Mouse (Mus musculus) retina, postnatal 1 day (tissue): ENCODE results near the gene Fbxl8.
"Not testable (repeated sequence)": the region's sequence is repeated elsewhere in the genome, so short reads cannot be mapped to it uniquely, and the experiment has no call there.

Experiments
- DNase-seq: peaks from one replicate; pipeline ENCODE4 v3.0.0-alpha.2; 2012

Gene Fbxl8

DNA sequence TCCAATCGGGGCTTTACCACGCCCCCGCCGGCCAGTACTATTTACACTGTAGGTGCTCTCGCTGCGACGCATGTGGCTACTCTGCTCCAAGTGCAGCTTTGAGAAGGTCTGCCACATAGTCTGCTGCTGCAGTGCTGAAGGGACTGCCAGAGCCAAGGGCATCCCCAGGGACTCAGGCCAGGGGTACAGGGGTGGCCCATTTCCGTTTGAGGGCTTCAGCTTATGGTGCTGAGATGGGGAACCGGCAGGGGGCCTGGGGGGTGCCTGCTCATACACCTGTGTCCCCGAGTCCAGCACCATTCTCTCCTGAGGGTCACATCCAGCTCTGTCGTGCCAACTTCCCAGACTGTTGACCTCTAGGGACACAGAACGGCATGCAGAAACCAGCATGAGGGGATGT is 21.1 kb downstream of the Fbxl8 start:
- no peak for DNase-seq

DNA sequence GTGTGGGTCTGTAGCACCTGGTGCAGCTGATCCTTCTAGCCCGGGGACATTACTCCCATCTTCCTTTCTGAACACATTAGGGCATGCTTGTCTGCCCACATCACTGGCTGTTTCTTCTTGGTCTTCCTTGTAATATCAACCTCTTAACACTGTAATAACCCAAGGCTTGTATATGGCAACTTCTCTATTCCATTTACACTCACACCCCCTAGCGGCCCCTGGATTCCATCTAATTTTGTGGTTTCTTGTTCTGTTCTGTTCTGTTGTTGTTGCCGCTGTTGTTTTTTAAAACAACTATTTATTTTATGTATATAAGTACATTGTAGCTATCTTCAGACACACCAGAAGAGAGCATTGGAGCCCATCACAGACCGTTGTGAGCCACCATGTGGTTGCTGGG is 22.5 kb downstream of the Fbxl8 start:
- peak; percentile 47 for DNase-seq

DNA sequence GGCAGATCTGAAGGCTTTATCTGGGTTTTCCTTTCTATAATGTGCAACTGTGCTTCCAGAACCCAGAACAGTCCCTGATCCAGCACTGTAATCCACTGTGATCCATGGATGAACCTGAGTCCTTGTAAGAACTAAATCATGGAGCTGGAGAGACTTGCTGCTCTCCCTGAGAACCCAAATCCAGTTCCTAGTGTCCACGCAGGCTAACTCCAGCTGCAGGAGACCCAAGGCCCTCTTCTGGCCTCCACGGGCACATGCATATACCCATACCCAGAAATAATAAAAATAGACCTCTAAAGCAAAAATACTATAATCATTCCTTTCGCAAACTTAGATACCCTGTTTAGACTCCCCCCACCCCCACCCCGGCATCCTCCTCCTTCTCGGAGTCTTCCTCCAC is 23.8 kb downstream of the Fbxl8 start:
- no peak for DNase-seq

DNA sequence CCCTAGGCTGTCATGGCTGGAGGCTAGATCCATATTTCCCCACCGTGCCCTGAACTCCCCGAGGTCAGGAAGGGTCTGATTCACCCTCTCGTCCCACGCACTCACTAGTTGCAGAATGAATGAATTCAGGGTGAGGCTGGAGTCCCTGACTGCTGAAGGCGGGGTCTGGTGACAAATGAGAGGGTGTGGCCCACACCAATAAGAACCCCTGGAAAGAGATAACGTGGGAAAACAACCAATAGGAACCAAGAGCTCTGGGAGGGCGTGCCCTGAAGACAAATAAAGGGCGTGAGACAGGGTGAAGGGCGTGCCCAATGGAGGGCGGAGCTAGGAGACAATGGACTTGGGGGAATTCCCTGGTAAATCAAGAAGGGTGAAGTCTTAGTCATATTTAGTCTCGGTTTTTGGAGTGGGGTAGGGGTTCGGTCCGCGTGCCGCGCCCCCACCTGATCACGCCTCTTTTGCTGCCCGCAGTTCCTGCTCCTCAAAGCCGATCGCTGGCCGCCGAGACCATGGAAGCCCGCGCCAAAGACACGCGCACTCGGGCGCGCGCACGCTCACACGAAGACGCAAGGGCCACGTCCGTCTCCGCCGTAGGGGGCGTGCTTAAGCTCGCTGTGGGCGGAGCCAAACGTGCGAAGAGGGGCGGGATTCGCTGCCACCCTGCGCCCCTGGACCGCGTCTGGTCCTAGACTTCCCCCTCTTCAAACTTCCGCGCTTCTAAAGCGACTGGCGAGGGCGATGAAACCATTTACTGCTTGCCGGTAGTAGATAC is 24.7 kb downstream of the Fbxl8 start:
- DNase-seq: peak; percentile 98

DNA sequence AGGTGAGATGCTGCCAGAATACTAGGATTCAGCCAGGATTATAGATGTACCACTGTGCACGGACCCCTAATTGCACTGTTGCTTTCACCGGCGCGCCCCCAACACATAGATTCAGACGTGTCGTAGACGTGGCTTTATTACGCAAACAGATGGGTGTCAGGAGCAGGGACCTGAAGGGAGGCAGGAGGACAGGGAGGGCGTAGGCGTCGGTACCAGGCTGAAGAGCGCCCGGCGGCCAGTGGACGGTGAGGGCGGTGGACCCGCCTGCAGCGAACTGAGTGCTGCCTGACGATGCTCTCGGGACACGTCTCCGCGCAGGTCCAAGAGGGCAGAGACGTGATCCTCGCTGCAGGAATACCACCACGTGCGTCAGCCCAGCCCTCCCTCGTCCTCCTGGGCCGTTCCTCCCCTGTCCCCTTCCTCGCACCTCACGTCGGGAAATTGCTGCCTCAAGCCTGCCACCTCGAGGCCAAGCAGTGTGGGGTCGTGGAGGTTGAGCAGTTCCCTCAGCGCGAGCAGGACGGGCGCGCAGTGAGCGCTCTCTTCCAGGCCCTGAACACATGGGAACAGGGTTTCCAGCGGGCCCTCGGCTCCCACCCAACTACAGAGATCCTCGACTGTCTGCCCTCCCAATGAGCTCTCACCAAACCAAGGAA is 25.5 kb downstream of the Fbxl8 start, which contains the start of gene 4931428F04Rik:
4931428F04Rik (minus strand) TSS at position 60 of the 656 bp plus-strand sequence.
- peak; percentile 82 for DNase-seq

DNA sequence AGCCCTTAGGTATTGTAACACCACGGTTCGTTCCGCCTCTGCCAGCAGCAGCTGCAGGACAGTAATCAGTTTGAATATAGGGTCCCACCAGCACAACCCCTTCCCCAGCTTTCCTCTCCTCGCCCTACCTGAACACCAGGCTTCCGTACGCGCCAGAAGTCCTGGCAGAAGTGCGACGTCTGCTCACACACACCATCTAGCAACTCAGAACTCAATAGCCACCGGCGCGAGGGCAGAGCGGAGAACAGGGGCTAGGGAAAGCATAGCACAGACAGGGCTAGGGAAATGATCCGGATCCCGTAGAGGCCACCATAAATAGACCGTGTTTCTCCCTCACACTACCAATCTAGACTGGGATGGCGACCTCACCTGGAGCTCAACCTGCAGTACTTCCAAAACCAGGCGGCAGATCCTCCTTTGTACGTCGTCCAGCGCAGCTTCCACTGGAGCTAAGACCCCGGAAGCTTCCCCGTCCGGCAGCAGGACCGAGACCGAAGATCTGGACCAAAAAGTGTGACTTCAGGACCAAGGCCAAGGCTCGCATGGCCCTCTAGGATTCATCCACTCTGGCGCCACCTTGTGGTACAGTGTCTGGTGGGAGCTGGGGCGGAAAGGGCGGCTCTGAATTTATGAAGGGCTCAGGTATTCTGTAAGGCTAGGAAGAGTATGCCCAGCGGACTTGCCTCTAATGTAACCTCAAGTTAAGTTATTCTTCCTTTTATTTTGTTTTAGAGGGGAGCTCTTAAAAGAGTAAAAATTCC is 26.3 kb downstream of the Fbxl8 start:
- peak; percentile 91 for DNase-seq

DNA sequence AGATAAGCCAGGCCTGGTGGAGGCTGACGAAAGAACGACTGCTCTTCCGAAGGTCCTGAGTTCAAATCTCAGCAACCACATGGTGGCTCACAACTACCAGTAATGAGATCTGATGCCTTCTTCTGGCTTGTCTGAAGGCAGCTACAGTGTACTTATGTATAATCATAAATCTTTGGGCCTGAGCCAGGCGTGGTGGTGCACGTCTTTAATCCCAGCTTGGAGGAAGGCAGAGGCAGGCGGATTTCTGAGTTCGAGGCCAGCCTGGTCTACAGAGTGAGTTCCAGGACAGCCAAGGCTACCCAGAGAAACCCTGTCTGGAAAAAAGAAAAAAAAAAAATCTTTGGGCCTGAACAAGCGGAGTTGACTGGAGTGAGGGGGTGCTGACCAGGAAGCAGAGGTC is 26.9 kb downstream of the Fbxl8 start:
- not testable (repeated sequence) for DNase-seq

DNA sequence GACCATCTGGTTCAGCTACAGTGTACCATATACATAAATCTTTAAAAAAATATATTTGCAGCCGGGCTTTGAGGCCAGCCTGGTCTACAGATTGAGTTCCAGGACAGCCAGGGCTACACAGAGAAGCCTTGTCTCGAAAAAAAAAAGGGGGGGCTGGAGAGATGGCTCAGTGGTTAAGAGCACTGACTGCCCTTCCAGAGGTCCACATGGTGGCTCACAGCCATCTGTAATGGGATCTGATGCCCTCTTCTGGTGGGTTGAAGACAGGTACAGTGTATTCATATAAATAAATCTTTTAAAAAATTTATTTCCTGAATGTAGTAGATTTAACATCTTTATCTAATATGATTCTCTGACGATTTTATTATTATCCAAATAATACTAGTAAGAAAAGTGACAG is 27.4 kb downstream of the Fbxl8 start:
- DNase-seq: not testable (repeated sequence)

DNA sequence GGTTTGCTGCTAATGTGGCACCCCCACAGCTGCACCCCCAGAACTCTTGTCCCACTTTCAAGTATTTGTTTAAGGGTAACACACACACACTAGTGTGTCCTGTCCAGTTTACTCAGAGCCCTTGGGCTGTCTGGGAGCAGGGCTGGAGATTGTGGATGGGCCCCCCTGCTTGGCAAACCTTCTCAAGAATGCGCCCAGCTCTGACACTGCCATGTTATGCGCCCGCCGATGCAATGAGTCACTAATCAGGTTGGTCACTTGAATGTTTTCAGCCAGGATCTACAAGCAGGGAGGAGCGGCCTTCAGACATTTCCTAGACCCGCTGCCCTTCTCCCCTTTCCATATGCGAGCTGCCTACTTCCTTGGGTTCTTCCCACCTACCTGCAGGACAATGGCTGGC is 28.0 kb downstream of the Fbxl8 start:
- DNase-seq: no peak

DNA sequence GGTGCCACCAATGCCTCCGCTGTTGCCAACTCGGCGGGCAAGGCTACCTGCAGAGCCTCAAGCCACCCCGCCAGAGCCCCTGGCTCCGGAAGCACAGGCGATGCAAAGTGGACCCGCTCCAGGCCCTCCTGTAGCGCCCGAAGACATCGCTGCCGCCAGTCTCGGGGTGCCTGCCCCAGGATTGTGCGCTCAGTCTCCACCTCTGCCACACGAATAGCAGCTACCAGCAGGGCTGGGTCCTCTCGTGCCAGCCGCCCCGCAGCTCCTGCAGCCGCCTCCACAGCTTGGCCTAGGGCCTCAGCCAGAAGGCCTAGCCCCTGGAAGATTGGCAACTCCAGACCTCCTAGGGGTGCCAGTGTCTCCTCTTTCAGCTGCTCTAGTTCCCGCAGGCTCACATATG is 29.0 kb downstream of the Fbxl8 start:
- DNase-seq: no peak

DNA sequence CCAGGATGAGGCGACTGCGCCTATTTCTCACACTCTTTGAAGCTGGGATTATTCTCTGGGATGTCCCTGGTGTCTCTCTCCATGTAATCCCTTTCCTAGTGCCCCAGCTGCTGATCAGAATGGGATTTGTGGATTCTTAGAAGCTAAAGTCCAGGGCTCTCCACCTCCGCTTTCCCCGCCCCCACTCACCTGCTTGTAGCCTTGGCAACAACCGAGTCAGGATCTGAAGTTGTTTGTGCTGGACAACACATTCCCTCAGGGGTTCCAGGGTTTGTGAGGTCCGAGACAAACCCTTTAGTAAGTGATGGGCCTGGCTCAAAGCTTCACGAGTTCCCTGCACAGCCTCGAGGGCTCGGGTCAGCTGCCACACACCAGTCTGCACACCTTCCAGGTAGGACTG is 30.3 kb downstream of the Fbxl8 start:
- DNase-seq: no peak

DNA sequence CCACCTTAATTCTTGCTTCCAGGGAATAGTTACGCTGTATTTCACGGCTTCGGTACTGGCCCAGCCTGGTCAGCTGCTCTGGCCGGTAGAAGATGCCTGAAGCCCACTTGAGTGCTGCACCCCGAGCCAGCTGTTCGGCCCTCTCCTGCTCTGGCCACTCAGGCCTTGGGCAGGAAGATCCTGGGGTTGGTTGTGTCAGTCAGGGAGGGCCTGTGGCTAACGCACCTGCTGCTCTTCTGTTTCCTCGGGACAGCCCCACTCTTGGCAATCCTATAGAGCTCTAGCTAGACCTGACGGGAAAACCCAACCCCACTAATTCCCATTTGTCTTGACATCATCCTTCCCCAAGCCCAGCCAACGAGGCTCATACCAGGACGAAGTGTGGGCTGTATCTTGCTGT is 30.8 kb downstream of the Fbxl8 start:
- DNase-seq: no peak

DNA sequence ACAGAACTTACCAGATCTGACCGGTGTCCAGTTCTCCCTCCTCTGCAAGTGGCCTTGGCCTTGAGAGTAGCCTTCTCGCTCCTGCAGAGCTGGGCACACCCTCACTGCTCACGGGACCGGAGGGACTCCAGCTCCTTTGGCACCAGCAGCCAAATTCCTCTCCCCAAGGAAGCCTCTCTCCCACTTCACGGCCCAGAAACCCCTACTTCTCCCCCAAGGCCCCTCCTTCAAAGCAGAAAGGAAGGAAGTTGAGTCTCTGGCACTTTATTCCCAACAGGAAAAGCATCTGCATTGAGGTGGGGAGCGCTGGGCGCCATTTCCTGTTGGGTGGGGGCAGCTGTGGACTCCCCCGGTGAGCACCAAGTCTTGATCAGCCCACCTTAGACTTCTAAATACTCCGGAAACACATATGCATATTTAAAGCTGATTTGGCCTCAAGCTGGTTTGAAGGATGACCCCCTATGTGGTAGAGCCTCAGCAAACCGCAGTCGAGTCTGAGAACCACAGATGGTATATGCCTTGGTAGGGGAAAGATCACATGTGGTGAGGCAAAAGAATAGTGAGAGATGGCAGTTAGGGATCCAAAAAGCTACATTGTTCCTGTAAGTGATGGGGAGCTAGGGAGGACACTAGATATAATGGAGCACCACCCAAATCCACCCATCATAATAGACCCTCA is 31.6 kb downstream of the Fbxl8 start, which contains the start of gene Exoc3l:
Exoc3l (minus strand) TSS at position 207 of the 679 bp plus-strand sequence.
- no peak for DNase-seq

DNA sequence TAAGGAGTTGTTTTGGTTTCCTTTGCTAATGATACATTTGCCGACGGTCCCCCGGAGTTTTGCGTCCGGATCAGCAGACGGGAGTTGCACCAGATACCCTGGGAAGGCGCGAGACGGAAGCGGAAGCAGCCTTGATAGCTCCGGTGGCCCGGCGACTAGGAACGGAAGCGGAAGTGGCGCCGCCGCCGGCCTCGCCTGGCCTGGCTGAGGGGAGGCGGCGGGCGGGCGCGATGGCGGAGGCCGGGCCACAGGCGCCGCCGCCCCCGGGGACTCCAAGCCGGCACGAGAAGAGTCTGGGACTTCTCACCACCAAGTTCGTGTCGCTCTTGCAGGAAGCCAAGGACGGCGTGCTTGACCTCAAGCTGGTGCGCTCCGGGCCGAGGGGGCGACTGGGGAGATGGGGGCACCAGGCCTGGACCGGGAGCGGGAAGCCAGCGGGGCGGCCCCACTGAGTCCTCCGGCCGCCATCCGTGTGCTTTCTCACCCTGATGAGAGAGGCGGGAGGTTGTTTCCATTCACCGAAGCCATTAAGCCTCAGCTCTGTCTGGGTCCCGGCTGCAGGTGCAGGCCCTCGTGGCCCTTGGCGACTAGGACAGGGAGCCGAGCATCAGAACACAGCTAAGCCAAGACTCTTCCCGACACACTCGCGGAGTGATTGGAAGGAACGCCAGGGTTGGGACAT is 33.2 kb downstream of the Fbxl8 start, which contains the start of gene E2f4:
E2f4 (plus strand) TSS at position 153 of the 682 bp plus-strand sequence.
- peak; percentile 95 for DNase-seq

DNA sequence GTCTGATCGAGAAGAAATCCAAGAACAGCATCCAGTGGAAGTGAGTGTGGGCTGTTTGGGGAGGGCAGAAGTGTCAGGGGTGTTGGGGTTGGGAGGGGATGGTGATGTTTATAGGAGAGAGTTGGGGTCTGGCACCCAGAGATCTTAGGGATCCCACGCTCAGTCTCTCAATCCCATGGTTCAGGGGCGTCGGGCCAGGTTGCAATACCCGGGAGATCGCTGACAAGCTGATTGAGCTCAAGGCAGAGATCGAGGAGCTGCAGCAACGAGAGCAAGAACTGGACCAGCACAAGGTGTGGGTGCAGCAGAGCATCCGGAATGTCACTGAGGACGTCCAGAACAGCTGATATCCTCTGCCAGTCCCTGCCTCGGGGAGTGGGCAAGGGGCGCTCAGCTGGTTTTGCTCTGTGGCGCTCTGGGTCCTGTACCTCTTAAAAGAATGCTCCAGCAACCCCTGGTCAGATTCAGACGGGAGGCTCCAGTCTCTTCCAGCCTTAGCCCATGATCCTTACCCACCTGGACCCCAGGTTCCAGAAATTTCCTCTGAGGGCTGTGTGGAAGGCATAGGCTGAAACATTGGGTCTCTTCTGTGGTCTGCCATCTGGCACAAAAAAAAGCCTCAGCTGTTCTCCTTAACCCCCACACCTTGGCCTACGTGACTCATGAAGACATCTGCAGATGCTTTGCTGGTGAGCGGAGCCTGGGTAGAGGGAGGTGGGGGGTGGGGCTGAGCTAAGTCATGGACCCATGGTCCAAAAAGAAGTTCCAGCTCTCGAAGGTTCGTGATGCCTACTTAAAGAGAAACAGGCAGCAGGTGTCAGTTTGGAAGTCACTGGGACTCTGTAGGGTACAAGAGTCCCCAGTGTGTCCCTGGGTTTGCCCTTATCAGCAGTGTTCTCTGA is 34.2 kb downstream of the Fbxl8 start:
- DNase-seq: no peak

DNA sequence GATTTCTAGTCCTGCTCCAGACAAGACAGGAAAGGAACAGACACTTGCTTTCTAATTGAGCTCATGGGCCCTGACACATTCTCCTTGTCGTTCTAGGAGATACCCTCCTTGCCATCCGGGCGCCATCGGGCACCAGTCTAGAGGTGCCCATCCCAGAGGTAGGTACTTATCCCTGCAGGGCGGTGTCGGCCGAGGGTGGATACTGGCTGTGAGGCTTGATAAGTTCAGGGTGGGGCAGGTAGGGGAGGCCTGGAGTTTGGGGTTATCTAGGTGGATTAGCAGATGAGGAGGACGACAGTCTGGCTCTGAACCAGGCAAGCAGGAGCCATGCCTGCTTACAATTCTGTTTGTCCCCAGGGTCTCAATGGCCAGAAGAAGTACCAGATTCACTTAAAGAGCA is 35.5 kb downstream of the Fbxl8 start:
- DNase-seq: no peak

DNA sequence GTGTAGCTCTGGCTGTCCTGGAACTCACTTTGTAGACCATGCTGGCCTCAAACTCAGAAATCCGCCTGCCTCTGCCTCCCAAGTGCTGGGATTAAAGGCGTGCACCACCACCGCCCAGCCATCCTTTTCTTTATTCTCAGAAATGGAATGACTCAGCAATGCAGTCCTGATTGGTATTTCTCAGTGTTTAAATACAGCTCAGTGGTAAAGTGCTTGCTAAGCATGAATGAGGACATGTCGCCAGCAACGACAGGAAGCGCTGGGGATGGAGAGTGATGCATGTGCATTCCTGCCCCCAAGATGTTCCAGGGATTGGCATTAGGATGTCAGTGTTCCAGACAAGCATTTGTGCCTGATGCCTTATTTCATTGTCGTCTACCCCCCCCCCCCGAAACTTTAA is 38.9 kb downstream of the Fbxl8 start:
- no peak for DNase-seq

DNA sequence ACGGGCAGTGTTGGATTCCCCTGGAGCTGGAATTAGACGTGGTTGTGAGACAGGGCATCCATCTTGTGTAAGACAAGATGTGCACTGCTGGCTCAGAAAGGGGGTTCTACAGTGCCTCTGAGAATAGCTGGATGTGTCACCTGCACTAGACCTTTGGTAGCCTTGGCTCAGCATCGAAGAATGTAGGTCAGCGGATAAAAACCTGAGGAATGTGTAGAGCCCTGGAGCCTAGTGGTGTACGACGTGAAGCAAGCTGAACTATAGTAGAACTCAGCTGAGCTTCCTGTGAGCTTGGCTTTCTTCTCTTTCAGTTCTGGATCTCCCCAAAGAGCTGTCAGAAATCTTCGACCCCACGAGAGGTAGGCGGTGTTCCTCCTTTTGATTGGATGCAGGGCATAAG is 39.4 kb downstream of the Fbxl8 start:
- DNase-seq: no peak

DNA sequence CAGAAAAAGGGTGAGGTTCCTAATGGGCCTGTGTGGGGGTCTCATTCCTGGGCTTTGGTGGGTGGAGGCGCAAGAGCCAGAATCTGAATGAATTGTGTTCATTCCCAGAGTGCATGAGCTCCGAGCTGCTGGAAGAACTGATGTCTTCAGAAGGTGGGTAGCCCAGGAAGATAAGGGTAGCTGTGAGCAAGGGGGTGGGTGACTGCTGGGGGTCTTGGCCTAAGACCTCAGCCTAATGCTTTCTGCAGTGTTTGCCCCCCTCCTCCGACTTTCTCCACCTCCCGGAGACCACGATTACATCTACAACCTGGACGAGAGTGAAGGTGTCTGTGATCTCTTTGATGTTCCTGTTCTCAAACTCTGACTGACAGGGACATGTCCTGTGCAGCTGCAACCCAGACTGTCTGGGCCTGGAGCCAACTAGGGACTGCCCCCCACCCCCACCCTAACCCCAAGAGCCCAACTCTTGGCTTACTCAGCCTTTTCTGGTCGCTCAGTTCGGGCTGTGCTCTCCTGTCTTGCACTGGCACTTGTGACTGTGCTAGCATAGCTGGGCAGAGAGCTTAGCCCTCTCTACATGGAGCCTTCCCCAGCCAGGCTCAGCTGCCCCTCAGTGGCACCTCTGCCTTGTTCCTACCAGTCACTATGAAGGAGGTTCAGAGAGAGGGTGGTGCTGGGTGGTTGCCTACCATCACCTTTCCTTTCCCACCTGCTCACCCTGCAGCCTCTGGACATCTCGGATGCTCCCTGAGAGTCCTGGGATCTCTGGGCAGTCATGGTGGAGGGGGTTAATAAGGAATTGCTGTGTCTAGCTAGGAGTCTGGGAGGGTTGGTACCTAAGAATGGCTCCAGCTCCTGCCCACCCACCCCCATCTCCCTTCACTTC is 40.1 kb downstream of the Fbxl8 start:
- DNase-seq: no peak
